Mouse (Mus musculus): ENCODE measurements around the gene Prpf38a. TPM values are rescaled to one million over a fixed set of nuclear protein-coding genes. Genes with fewer than 3 reads are reported as not detected.
A peak's percentile ranks its signal among the peaks of the same experiment; 100 is the strongest.

Gene Prpf38a
- polyA plus RNA-seq, 1 experiment = 121 TPM

DNA sequence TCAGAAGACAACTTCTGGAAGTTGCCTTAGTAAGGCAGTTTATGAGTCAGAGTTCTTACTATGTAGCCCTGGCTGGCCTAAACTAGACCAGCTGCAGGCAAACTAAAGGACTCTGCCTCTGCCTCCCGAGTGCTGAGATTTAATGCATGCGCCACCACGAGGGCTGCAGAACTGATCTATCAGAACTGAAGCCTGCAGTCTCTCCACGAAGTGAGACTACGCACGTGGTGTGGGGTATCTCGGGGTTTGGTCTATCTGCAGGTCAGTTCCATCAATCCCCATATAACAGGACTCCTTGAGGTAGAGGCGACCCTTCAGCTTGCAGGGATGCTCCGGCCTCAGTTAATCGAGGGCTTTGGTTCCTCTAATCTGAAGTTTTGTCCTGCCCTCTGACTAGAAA is 40.0 kb upstream of the Prpf38a start:
- peak overlapping the region; percentile 83 for H3K4me3 ChIP-seq (ENCODE audit: low read depth, low read length)
- no peak for TF ChIP-seq POLR2A (IDR thresholded peaks at IDR 0.05; ENCODE audit: insufficient read depth, low read length)
- H3K36me3 ChIP-seq (ENCODE audit: control insufficient read depth, insufficient read depth, low read length, poor library complexity, severe bottlenecking) = peaks cover 15% of the 10 kb centered on the region; the same call in 1 of the 2 replicates
- no peaks in the 10 kb centered on the region for H3K9me3 ChIP-seq (replicated peaks; ENCODE audit: control insufficient read depth, insufficient read depth, low read length, poor library complexity, severe bottlenecking)
- H3K9ac ChIP-seq (ENCODE audit: low read depth, poor library complexity, severe bottlenecking) = peak overlapping the region; percentile 69
- H3K27me3 ChIP-seq (ENCODE audit: control insufficient read depth, insufficient read depth, low read length, poor library complexity, severe bottlenecking) = no peaks in the 10 kb centered on the region
- H3K4me1 ChIP-seq (ENCODE audit: control insufficient read depth, insufficient read depth, low read length) = no peaks in the 10 kb centered on the region
- peak overlapping the region; percentile 84 for H3K27ac ChIP-seq (ENCODE audit: insufficient read depth, low read length)

DNA sequence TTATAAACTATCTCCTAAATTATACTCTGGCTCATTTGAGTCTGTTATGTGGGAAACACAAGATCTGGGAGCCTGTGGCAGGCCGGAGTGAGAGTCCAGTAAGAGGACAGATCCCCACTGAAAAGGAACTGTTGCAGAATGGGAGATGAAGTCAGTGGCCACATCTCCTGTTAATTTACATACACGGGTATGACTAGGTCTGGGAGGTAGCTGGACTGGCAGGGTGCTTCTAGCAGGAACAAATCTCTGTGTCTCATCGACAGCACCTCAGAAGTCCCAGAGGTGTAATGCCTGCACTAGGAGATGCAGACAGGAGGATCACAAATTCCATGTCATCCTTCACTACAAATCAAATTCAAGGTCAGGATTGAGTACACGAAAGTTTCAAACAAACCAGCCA is 39.5 kb upstream of the Prpf38a start:
- Histone ChIP-seq H3K36me3 (ENCODE audit: control insufficient read depth, insufficient read depth, low read length, poor library complexity, severe bottlenecking) (peaks cover 15% of the 10 kb centered on the region; the same call in 1 of the 2 replicates), H3K27ac (ENCODE audit: insufficient read depth, low read length) (peak overlapping the region; percentile 84), H3K4me1 (ENCODE audit: control insufficient read depth, insufficient read depth, low read length) (no peaks in the 10 kb centered on the region), H3K27me3 (ENCODE audit: control insufficient read depth, insufficient read depth, low read length, poor library complexity, severe bottlenecking) (no peaks in the 10 kb centered on the region), H3K4me3 (ENCODE audit: low read depth, low read length) (peak overlapping the region; percentile 83), H3K9me3 (replicated peaks; ENCODE audit: control insufficient read depth, insufficient read depth, low read length, poor library complexity, severe bottlenecking) (no peaks in the 10 kb centered on the region), H3K9ac (ENCODE audit: low read depth, poor library complexity, severe bottlenecking) (peak overlapping the region; percentile 69)
- TF ChIP-seq EP300 (IDR thresholded peaks at IDR 0.05; ENCODE audit: insufficient read depth, low read depth, low read length) (no peak), CTCF (IDR thresholded peaks at IDR 0.05; ENCODE audit: low read depth, low read length) (no peak), POLR2A (IDR thresholded peaks at IDR 0.05; ENCODE audit: insufficient read depth, low read length) (no peak)

DNA sequence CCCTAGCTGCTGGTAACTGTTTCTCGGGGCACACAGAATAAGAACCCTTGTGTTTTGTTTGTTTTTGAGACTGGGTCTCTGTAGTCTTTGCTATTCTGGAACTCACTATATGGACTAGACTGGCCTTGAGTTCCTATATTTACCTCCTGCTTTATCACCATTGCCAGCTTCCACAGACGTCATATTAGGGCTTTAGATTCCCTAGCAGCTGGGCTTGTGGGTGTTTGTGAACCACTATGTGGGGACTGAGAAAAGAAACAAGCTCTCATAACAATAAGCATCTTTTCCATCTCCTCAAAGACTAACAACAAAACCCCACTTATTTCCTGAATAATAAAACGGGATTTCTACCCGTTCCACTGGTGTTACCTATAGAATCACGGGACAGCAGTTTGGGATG is 31.8 kb upstream of the Prpf38a start:
- H3K27me3 ChIP-seq (ENCODE audit: control insufficient read depth, insufficient read depth, low read length, poor library complexity, severe bottlenecking) = no peaks in the 10 kb centered on the region
- H3K4me1 ChIP-seq (ENCODE audit: control insufficient read depth, insufficient read depth, low read length) = no peaks in the 10 kb centered on the region
- H3K9ac ChIP-seq (ENCODE audit: low read depth, poor library complexity, severe bottlenecking) = no peak overlapping the region
- no peak overlapping the region for H3K27ac ChIP-seq (ENCODE audit: insufficient read depth, low read length)
- peaks cover 13% of the 10 kb centered on the region for H3K9me3 ChIP-seq (replicated peaks; ENCODE audit: control insufficient read depth, insufficient read depth, low read length, poor library complexity, severe bottlenecking)
- no peak overlapping the region for H3K4me3 ChIP-seq (ENCODE audit: low read depth, low read length)
- H3K36me3 ChIP-seq (ENCODE audit: control insufficient read depth, insufficient read depth, low read length, poor library complexity, severe bottlenecking) = peaks cover 70% of the 10 kb centered on the region
- TF ChIP-seq EP300 (IDR thresholded peaks at IDR 0.05; ENCODE audit: insufficient read depth, low read depth, low read length) = no peak
- TF ChIP-seq CTCF (IDR thresholded peaks at IDR 0.05; ENCODE audit: low read depth, low read length) = no peak
- TF ChIP-seq POLR2A (IDR thresholded peaks at IDR 0.05; ENCODE audit: insufficient read depth, low read length) = no peak

DNA sequence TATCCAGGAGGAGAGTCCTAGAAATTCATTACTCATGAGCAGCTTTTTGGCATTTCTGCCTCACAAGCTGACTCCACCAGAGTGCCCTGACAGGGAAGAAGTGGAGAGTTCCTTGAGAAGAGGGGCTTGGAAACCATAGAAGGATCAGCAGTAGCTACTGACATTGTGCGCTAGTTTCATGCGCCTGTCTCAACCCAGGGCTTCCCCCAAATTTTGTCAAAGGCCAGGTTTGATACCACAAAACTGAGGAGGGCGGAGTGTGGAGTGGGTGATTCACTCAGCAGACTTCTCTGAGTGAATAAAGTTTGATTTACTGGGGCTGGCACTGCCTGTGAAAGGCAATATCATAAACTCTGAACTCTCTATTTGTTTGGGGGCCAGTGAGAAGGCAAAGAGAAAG is 29.5 kb upstream of the Prpf38a start:
- TF ChIP-seq POLR2A (IDR thresholded peaks at IDR 0.05; ENCODE audit: insufficient read depth, low read length) = no peak
- TF ChIP-seq EP300 (IDR thresholded peaks at IDR 0.05; ENCODE audit: insufficient read depth, low read depth, low read length) = no peak
- TF ChIP-seq CTCF (IDR thresholded peaks at IDR 0.05; ENCODE audit: low read depth, low read length) = no peak
- H3K27ac ChIP-seq (ENCODE audit: insufficient read depth, low read length) = no peak overlapping the region
- H3K4me1 ChIP-seq (ENCODE audit: control insufficient read depth, insufficient read depth, low read length) = no peaks in the 10 kb centered on the region
- peaks cover 75% of the 10 kb centered on the region for H3K36me3 ChIP-seq (ENCODE audit: control insufficient read depth, insufficient read depth, low read length, poor library complexity, severe bottlenecking)
- no peak overlapping the region for H3K4me3 ChIP-seq (ENCODE audit: low read depth, low read length)
- H3K27me3 ChIP-seq (ENCODE audit: control insufficient read depth, insufficient read depth, low read length, poor library complexity, severe bottlenecking) = no peaks in the 10 kb centered on the region
- peaks cover 13% of the 10 kb centered on the region for H3K9me3 ChIP-seq (replicated peaks; ENCODE audit: control insufficient read depth, insufficient read depth, low read length, poor library complexity, severe bottlenecking)
- H3K9ac ChIP-seq (ENCODE audit: low read depth, poor library complexity, severe bottlenecking) = no peak overlapping the region

DNA sequence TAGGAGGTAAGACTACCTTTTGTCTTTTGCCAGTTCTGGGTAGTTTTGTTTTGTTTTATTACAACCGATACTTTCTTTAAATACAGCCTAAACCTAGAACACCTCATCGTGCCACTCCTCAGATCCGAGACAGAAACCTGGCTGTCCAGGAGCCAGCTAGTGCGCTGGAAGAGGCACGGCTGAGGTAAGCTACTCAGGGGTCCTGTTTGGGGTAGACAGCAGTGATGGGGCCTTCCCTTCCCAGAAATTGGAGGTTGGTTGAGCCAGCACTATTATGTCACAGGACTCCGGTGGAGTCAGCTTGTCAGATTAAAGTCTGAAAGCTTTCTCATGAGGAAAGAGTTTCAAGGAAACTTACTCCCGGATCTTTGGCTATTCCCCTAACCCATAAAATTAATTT is 22.7 kb upstream of the Prpf38a start:
- Histone ChIP-seq H3K27ac (ENCODE audit: insufficient read depth, low read length) (no peak overlapping the region), H3K9me3 (replicated peaks; ENCODE audit: control insufficient read depth, insufficient read depth, low read length, poor library complexity, severe bottlenecking) (peaks cover 13% of the 10 kb centered on the region), H3K4me1 (ENCODE audit: control insufficient read depth, insufficient read depth, low read length) (no peaks in the 10 kb centered on the region), H3K4me3 (ENCODE audit: low read depth, low read length) (no peak overlapping the region), H3K36me3 (ENCODE audit: control insufficient read depth, insufficient read depth, low read length, poor library complexity, severe bottlenecking) (peaks cover 83% of the 10 kb centered on the region), H3K27me3 (ENCODE audit: control insufficient read depth, insufficient read depth, low read length, poor library complexity, severe bottlenecking) (no peaks in the 10 kb centered on the region), H3K9ac (ENCODE audit: low read depth, poor library complexity, severe bottlenecking) (no peak overlapping the region)
- TF ChIP-seq POLR2A (IDR thresholded peaks at IDR 0.05; ENCODE audit: insufficient read depth, low read length) (no peak), CTCF (IDR thresholded peaks at IDR 0.05; ENCODE audit: low read depth, low read length) (no peak), EP300 (IDR thresholded peaks at IDR 0.05; ENCODE audit: insufficient read depth, low read depth, low read length) (no peak)

DNA sequence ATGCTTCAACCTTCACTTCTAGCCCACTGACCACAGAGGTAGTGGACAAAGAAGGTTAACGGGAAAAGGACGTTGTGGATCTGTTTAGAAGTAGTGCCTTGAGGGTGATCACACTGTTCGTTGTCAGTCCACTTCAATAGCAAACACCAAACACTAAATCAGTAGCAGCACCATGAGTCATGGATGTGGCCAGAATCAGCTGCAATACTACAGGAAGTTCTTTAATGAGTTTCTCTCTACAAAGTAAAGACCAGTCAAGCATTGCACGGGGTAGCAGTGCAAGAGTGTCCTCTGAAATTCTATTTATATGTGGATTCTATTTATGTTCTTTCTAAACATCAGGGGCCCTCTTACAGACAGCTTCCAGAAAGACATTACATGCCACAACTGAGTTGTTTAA is 19.2 kb upstream of the Prpf38a start:
- TF ChIP-seq CTCF (IDR thresholded peaks at IDR 0.05; ENCODE audit: low read depth, low read length) = no peak
- TF ChIP-seq POLR2A (IDR thresholded peaks at IDR 0.05; ENCODE audit: insufficient read depth, low read length) = no peak
- no peak for TF ChIP-seq EP300 (IDR thresholded peaks at IDR 0.05; ENCODE audit: insufficient read depth, low read depth, low read length)

More for the DNA sequence above, 19.2 kb upstream of the Prpf38a start:
- Histone ChIP-seq H3K27ac (ENCODE audit: insufficient read depth, low read length) (no peak overlapping the region), H3K4me3 (ENCODE audit: low read depth, low read length) (no peak overlapping the region), H3K9ac (ENCODE audit: low read depth, poor library complexity, severe bottlenecking) (no peak overlapping the region), H3K9me3 (replicated peaks; ENCODE audit: control insufficient read depth, insufficient read depth, low read length, poor library complexity, severe bottlenecking) (peaks cover 6% of the 10 kb centered on the region), H3K27me3 (ENCODE audit: control insufficient read depth, insufficient read depth, low read length, poor library complexity, severe bottlenecking) (no peaks in the 10 kb centered on the region), H3K36me3 (ENCODE audit: control insufficient read depth, insufficient read depth, low read length, poor library complexity, severe bottlenecking) (peaks cover 81% of the 10 kb centered on the region), H3K4me1 (ENCODE audit: control insufficient read depth, insufficient read depth, low read length) (no peaks in the 10 kb centered on the region)

Measured in ES-Bruce4 (cell line).